Mouse (Mus musculus) forebrain, embryonic 12.5 days (tissue): Measurements from ENCODE around the gene Ccdc182. TPM values are rescaled to one million over a fixed set of nuclear protein-coding genes. Genes with fewer than 3 reads are reported as not detected.
A peak's percentile ranks its signal among the peaks of the same experiment; 100 is the strongest.

ENCODE experiments used
- ATAC-seq: fragments of 200-750 bp; cut with Nextera tagmentation; 2 replicates; pipeline ENCODE4 v1.8.0; 2017; ENCODE audit warnings: moderate TSS enrichment; ENCODE audit not compliant: low FRiP score
- H3K27ac ChIP-seq: fragments of 300-500 bp; sonication (generic); 2 replicates; pipeline ENCODE4 v1.5.1; 2016; ENCODE audit warnings: mild to moderate bottlenecking
- H3K27me3 ChIP-seq: fragments of 300-500 bp; sonication (generic); 2 replicates; pipeline ENCODE4 v1.6.1; 2016; ENCODE audit warnings: mild to moderate bottlenecking
- H3K36me3 ChIP-seq: fragments of 300-500 bp; sonication (generic); replicated peaks from 2 replicates; pipeline ENCODE4 v1.6.1; 2016; ENCODE audit warnings: mild to moderate bottlenecking
- H3K4me1 ChIP-seq: fragments of 300-500 bp; sonication (generic); 2 replicates; pipeline ENCODE4 v1.6.1; 2016
- H3K4me2 ChIP-seq: fragments of 300-500 bp; sonication (generic); 2 replicates; pipeline ENCODE4 v1.6.1; 2016; ENCODE audit warnings: mild to moderate bottlenecking, moderate library complexity
- H3K4me3 ChIP-seq: fragments of 300-500 bp; sonication (generic); replicated peaks from 2 replicates; pipeline ENCODE4 v1.5.1; 2016; ENCODE audit warnings: mild to moderate bottlenecking
- H3K9ac ChIP-seq: fragments of 300-500 bp; sonication (generic); 2 replicates; pipeline ENCODE4 v1.6.1; 2016; ENCODE audit warnings: mild to moderate bottlenecking
- H3K9me3 ChIP-seq: fragments of 300-500 bp; sonication (generic); 2 replicates; pipeline ENCODE4 v1.6.1; 2016
- WGBS: fragments of 180-500 bp; shearing (Covaris S2); methylation state at CpG from one replicate; pipeline ENCODE4 v1.1.7; 2016; 5-methylcytosine and 5-hydroxymethylcytosine counted together
- polyA plus RNA-seq: library from polyadenylated mRNA; unstranded; fragments of >200 nt; fragmentation: Nextera tagmentation; extraction: Ambion mirVana; gene quantifications from 2 replicates; pipeline ENCODE4 v1.2.1, GENCODE M21; 2016

Gene Ccdc182
- 0.38 and 0.42 TPM in 2 replicates for polyA plus RNA-seq

DNA sequence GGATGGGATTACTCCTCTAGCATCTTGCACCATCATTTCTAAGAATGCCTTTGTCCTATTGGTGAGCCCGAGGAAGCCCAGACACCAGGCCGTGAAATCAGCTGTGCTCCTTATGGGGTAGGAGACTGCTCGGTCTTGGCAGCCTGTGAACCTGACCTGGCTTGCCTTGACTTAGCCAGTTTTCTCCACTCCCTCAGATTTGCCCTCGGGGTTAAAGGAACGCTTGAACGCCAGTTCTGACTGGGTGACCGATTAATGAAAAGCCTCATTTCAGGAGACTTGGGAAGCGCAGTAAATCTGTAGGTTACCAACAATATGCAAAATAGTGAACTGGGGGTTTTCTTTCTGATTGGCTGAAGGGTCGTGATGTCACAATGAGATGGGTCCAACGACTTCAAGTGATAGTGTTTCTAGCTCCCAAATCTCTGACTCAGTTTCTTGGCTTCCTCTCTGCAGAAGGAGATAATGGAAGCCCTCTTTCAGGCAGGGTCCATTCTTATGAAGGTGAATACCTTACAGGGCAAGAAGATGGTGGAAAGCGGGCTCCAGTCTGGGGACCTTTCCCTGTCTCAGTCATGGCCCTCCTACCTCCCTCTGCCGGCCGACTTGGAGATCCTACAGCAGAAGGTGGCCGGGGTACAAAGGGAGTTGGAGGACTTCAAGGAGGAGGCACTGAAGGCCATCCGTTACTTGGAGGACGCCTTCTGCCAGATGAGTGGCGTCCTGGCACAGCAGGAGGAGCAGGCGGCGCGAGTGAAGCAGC, at the start of gene Ccdc182:
Gene Ccdc182 (plus strand): TSS at position 428 of the 763 bp plus-strand sequence.
- no peaks in the 10 kb centered on the region for H3K9me3 ChIP-seq
- peak within 1 kb of the TSS; percentile 19; the same call in 1 of the 2 replicates for H3K27ac ChIP-seq
- H3K36me3 ChIP-seq, result no peaks in the 10 kb centered on the region
- H3K4me3 ChIP-seq, result peak within 1 kb of the TSS; percentile 23
- peak within 1 kb of the TSS; percentile 42 for H3K4me2 ChIP-seq
- WGBS, result 34% methylated on average over 20 of the region's 20 CpGs
- H3K27me3 ChIP-seq, result peaks cover 18% of the 10 kb centered on the region; the same call in 1 of the 2 replicates
- no peak within 1 kb of the TSS for H3K9ac ChIP-seq
- H3K4me1 ChIP-seq, result peaks cover 39% of the 10 kb centered on the region
- no peak for ATAC-seq

DNA sequence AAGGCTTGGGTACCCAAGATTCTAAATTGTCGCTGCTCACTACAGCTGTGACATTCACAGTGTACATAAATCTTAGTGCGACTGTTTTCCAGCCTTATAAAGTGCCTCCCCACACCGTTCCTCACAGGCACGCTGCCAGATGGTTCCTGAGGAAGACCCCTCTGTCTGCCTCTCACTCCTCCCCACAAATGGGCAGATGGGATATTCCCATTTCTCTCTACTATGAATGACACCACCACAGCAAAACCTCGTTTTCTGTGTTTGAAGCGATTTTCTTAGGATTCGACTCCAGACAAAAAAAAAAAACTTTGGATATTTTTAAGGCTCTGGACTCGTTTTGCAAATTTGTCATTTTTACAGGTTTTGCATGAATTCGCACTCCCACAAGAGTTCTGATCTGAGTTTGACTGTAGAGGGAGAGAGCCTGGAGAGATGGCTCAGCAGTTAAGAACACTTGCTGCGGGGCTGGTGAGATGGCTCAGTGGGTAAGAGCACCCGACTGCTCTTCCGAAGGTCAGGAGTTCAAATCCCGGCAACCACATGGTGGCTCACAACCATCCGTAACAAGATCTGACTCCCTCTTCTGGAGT, 48.2 kb upstream of the Ccdc182 start:
- Histone ChIP-seq H3K27ac (no peak overlapping the region), H3K9me3 (no peaks in the 10 kb centered on the region), H3K36me3 (no peaks in the 10 kb centered on the region), H3K4me3 (no peak overlapping the region), H3K9ac (no peak overlapping the region), H3K4me1 (peaks cover 33% of the 10 kb centered on the region), H3K4me2 (no peak overlapping the region), H3K27me3 (peaks cover 32% of the 10 kb centered on the region)
- no peak for ATAC-seq
- 86% methylated on average over 14 of the region's 14 CpGs for WGBS

GRCm38 (mm10) chr11:88248636-88249035, 45.2 kb upstream of the Ccdc182 start:
- Histone ChIP-seq H3K4me2 (no peak overlapping the region), H3K9ac (no peak overlapping the region), H3K27ac (no peak overlapping the region), H3K4me3 (no peak overlapping the region), H3K27me3 (peaks cover 41% of the 10 kb centered on the region), H3K4me1 (peaks cover 32% of the 10 kb centered on the region), H3K36me3 (no peaks in the 10 kb centered on the region), H3K9me3 (no peaks in the 10 kb centered on the region)
- 59% methylated on average over 5 of the region's 5 CpGs for WGBS
- ATAC-seq, result no peak

DNA sequence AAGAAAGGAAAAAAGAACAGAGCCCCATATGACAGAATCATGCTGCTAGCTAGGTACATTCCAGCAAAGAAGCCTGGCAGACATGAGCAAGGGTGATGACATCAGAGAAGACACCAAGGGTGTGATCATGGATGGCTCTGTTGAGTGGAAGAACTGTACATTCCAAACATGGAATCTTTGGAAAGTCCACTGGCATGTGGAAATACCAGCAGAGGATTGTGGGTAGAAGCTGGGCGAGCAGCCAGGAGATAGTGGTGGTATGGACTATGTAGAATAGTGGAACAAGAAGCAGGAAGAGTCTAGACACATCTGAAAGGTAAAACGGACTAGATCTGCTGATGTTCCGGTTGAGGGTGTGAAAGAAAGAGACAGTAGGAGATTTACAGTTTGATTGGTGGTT, 43.3 kb upstream of the Ccdc182 start:
- ATAC-seq, result no peak
- Histone ChIP-seq H3K9me3 (no peaks in the 10 kb centered on the region), H3K27me3 (peaks cover 32% of the 10 kb centered on the region), H3K4me1 (peaks cover 40% of the 10 kb centered on the region), H3K27ac (no peak overlapping the region), H3K9ac (no peak overlapping the region), H3K4me3 (no peak overlapping the region), H3K36me3 (no peaks in the 10 kb centered on the region), H3K4me2 (no peak overlapping the region)
- 93% methylated on average over 3 of the region's 3 CpGs for WGBS

- Histone ChIP-seq H3K9me3 (no peaks in the 10 kb centered on the region), H3K4me3 (no peak overlapping the region), H3K9ac (no peak overlapping the region), H3K36me3 (no peaks in the 10 kb centered on the region), H3K4me1 (peaks cover 40% of the 10 kb centered on the region), H3K27ac (no peak overlapping the region), H3K4me2 (no peak overlapping the region), H3K27me3 (peaks cover 32% of the 10 kb centered on the region)
- ATAC-seq, result no peak
- 81% methylated on average over 7 of the region's 7 CpGs for WGBS
Observed at GRCm38 (mm10) chr11:88251295-88251694, 42.6 kb upstream of the Ccdc182 start.

DNA sequence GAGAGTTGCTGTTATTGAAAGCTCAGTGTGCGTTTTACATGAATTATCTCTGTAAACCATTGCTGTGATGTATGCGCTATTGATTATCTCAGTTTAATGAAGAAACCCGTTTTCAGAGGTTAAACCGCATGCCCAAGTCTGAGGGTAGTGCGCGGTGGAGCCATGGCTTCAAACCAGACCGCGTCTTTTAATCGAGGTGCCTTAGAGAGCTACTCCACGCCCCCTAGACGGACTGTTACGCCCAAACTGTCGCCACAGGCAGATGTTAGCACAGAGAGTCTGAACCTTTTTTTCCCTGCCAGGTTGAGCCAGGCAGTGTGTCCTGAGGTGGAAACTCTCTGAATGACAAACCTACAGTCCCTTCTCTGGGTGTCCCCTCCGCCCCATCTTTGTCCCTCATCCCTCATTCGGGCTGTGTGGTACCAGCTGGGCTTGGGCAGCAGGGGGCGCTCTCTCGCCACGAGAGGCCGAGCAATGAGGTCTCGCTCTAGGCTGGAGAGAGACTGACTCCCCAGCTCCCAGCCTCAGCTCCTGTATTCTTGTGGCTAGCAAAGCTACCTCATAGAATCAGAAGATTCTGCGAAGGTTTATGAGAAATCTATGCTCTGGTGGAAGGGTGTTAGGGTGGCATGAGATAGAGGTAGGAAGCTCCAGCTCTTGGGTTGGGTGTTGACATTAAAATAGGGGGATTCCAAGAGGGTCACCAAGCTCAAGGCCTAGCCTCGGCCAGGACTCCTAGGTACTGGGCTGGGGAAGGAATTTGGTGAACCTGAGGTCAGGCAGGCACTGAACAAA, 41.7 kb upstream of the Ccdc182 start:
- Histone ChIP-seq H3K4me3 (no peak overlapping the region), H3K9me3 (no peaks in the 10 kb centered on the region), H3K36me3 (no peaks in the 10 kb centered on the region), H3K9ac (no peak overlapping the region), H3K4me1 (peaks cover 40% of the 10 kb centered on the region), H3K27ac (peak overlapping the region; percentile 77), H3K27me3 (peaks cover 32% of the 10 kb centered on the region), H3K4me2 (peak overlapping the region; percentile 33)
- ATAC-seq, result peak; percentile 91
- 13% methylated on average over 22 of the region's 22 CpGs for WGBS

GRCm38 (mm10) chr11:88252767-88253513, 40.9 kb upstream of the Ccdc182 start:
- Histone ChIP-seq H3K4me1 (peaks cover 40% of the 10 kb centered on the region), H3K27me3 (peaks cover 32% of the 10 kb centered on the region), H3K9me3 (no peaks in the 10 kb centered on the region), H3K27ac (peak overlapping the region; percentile 77), H3K4me3 (no peak overlapping the region), H3K36me3 (no peaks in the 10 kb centered on the region), H3K4me2 (no peak overlapping the region), H3K9ac (peak overlapping the region; percentile 17)
- peak; percentile 51 for ATAC-seq
- WGBS, result 20% methylated on average over 17 of the region's 18 CpGs

- no peak for ATAC-seq
- H3K4me1 ChIP-seq, result peaks cover 33% of the 10 kb centered on the region
- 21% methylated on average over 7 of the region's 7 CpGs for WGBS
- no peak overlapping the region for H3K4me3 ChIP-seq
- no peaks in the 10 kb centered on the region for H3K9me3 ChIP-seq
- H3K27me3 ChIP-seq, result peaks cover 28% of the 10 kb centered on the region
- H3K4me2 ChIP-seq, result no peak overlapping the region
- peak overlapping the region; percentile 17; the same call in 1 of the 2 replicates for H3K9ac ChIP-seq
- no peaks in the 10 kb centered on the region for H3K36me3 ChIP-seq
- peak overlapping the region; percentile 77 for H3K27ac ChIP-seq
Observed at GRCm38 (mm10) chr11:88253514-88254167, 40.2 kb upstream of the Ccdc182 start.

DNA sequence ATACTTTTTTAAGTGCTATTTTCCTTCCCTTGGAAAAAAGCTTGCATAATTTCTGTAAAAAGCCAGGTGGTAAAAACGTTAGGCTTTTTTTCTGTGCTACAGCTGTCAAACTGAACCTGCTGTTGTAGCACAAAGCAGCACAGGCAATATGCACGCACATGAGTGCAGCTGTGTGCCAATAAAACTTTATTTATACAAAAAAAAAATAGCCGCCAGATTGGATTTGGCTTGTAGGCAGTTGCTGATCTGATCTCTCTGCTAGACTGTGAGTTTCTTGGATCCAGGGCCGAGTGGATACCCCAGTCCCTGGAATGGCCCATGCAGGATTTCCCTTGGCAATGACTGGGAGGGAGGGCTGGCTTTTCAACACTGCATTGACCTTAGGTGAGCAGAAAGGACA, 36.2 kb upstream of the Ccdc182 start:
- H3K9ac ChIP-seq, result no peak overlapping the region
- H3K27ac ChIP-seq, result no peak overlapping the region
- peaks cover 6% of the 10 kb centered on the region; the same call in 1 of the 2 replicates for H3K9me3 ChIP-seq
- no peak for ATAC-seq
- no peaks in the 10 kb centered on the region; the same call in 1 of the 2 replicates for H3K36me3 ChIP-seq
- peaks cover 24% of the 10 kb centered on the region for H3K4me1 ChIP-seq
- no peak overlapping the region for H3K4me2 ChIP-seq
- peaks cover 9% of the 10 kb centered on the region; the same call in 1 of the 2 replicates for H3K27me3 ChIP-seq
- no peak overlapping the region for H3K4me3 ChIP-seq
- WGBS, result 83% methylated on average over 4 of the region's 4 CpGs

DNA sequence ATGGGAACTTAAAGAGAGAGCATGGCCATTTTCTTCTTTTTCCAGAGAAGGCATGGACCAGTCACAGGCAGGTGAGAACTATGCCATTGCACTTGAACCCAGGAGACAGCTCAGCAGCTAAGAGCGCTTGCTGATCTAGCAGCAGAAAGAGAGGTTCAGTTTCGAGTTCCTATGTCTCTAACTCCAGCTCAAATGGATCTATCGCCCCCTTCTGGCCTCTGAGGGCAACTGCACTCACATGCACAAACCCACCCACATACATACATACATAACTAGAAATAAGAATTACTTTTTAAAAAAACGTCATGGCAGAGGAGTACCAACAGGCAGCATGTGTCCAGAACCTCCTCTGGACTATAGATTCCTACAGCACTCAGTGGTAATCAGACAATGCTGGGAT, 35.6 kb upstream of the Ccdc182 start:
- H3K4me1 ChIP-seq, result peaks cover 19% of the 10 kb centered on the region
- no peak for ATAC-seq
- H3K4me3 ChIP-seq, result no peak overlapping the region
- peaks cover 6% of the 10 kb centered on the region; the same call in 1 of the 2 replicates for H3K9me3 ChIP-seq
- H3K27me3 ChIP-seq, result peaks cover 9% of the 10 kb centered on the region; the same call in 1 of the 2 replicates
- WGBS, result 83% methylated on average over 4 of the region's 4 CpGs
- no peak overlapping the region for H3K27ac ChIP-seq
- no peaks in the 10 kb centered on the region; the same call in 1 of the 2 replicates for H3K36me3 ChIP-seq
- H3K4me2 ChIP-seq, result no peak overlapping the region
- H3K9ac ChIP-seq, result no peak overlapping the region

DNA sequence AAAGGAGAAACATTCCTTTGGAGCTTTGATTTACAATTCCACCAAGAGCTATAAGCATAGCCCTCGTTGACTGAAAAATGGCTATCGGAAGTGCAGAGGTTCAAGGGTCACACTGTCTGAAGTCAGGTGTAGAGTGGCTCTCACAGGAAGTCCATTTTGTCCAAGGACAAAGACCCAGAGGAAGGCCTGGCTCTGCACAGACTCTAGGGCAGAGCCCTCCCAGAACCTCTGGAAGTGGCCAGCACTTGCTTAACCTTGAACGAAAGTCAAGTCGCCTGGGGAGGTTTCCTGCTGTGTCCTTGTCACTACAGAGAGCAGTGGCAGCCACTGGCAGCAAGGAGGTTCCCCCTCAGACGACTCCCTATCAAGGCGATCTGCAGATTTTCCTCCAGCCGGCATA, 33.4 kb upstream of the Ccdc182 start:
- 61% methylated on average over 7 of the region's 7 CpGs for WGBS
- no peak overlapping the region for H3K9ac ChIP-seq
- peaks cover 10% of the 10 kb centered on the region; the same call in 1 of the 2 replicates for H3K4me1 ChIP-seq
- no peak overlapping the region for H3K27ac ChIP-seq
- no peak for ATAC-seq
- no peak overlapping the region for H3K4me3 ChIP-seq
- H3K9me3 ChIP-seq, result peaks cover 6% of the 10 kb centered on the region; the same call in 1 of the 2 replicates
- H3K36me3 ChIP-seq, result no peaks in the 10 kb centered on the region; the same call in 1 of the 2 replicates
- peaks cover 9% of the 10 kb centered on the region; the same call in 1 of the 2 replicates for H3K27me3 ChIP-seq
- no peak overlapping the region for H3K4me2 ChIP-seq
